Mouse (Mus musculus) embryonic fibroblast, embryonic 13.5 days (primary cell): Measurements from ENCODE around the gene H2-M9. TPM values are rescaled to one million over a fixed set of nuclear protein-coding genes. Genes with fewer than 3 reads are reported as not detected.

Source experiments
- H3K27ac ChIP-seq: 2 replicates; pipeline ENCODE4 v1.5.1; 2012; ENCODE audit warnings: low read length, control low read depth, inconsistent platforms; ENCODE audit not compliant: insufficient read depth
- H3K4me1 ChIP-seq: 2 replicates; pipeline ENCODE4 v1.6.1; 2011; ENCODE audit warnings: low read length; ENCODE audit not compliant: control insufficient read depth, insufficient read depth
- H3K4me3 ChIP-seq: 2 replicates; pipeline ENCODE4 v1.5.1; 2011; ENCODE audit warnings: mild to moderate bottlenecking, control low read depth, low read length; ENCODE audit not compliant: insufficient read depth
- CTCF ChIP-seq: IDR thresholded peaks from 2 replicates; pipeline ENCODE4 v1.5.1; 2011; ENCODE audit warnings: mild to moderate bottlenecking, control low read depth, low read length, moderate library complexity, borderline replicate concordance; ENCODE audit not compliant: insufficient read depth
- POLR2A ChIP-seq: IDR thresholded peaks from 2 replicates; pipeline ENCODE4 v1.6.1; 2011; ENCODE audit warnings: low read depth, mild to moderate bottlenecking, control low read depth, low read length, moderate library complexity
- polyA plus RNA-seq: library from polyadenylated mRNA; stranded (reverse); fragments of >200 nt; gene quantifications from 2 replicates; pipeline ENCODE4 v1.2.4, GENCODE M21; 2011; ENCODE audit warnings: low read depth; ENCODE audit not compliant: missing spikeins, insufficient read length

Gene H2-M9
- polyA plus RNA-seq: 0.97 and 2.9 TPM in 2 replicates

DNA sequence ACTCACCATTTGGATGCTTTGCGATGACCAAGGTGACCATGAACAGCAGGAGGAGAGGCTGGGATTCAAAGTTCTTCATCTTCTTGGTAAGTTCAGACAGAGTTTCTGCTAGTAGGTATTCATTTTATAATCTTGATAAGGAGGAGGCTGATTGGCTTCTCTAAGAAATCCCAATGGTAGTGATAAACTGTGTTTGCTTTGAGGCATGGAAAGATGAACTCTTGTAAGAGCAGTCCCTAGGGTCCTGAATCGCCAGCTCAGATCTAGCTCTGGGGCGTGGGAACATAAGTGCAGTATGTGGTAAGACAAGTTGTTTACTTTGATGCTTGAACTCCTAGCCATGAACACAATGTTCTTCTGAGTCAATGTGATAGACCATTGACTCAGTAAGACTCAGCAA lies at the start of gene H2-M9:
Gene H2-M9, minus strand, starts transcription at position 101 of the 400 bp plus-strand sequence.
- no peak within 1 kb of the TSS for H3K4me3 ChIP-seq
- H3K4me1 ChIP-seq: no peaks in the 10 kb centered on the region
- TF ChIP-seq POLR2A (no peak), CTCF (no peak)
- H3K27ac ChIP-seq: no peak within 1 kb of the TSS

DNA sequence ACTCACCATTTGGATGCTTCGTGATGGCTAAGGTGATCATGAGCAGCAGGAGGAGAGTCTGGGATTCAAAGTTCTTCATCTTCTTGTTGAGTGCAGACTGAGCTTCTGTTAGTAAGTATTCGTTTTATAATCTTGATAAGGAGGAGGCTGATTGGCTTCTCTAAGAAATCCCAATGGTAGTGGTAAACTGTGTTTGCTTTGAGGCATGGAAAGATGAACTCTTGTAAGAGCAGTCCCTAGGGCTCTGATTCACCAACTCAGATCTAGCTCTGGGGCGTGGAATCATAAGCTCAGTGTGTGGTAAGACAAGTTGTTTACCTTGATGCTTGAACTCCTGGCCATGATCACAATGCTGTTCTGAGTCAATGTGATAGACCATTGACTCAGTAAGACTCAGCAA lies 29.7 kb upstream of the H2-M9 start, which contains the start of gene H2-M1:
Gene H2-M1, minus strand, starts transcription at position 101 of the 400 bp plus-strand sequence.
- no peaks in the 10 kb centered on the region for H3K4me1 ChIP-seq
- H3K27ac ChIP-seq: no peak within 1 kb of the TSS
- no peak for TF ChIP-seq CTCF
- no peak for TF ChIP-seq POLR2A
- H3K4me3 ChIP-seq: no peak within 1 kb of the TSS

Other genes starting within 250 kb of the H2-M9 start
- not detected in 2 replicates for gene H2-M10.4, start 180.3 kb downstream of the H2-M9 start, polyA plus RNA-seq
- not detected in 2 replicates for gene H2-M11, start 95.6 kb downstream of the H2-M9 start, polyA plus RNA-seq
- gene H2-M1, start 29.6 kb upstream of the H2-M9 start, polyA plus RNA-seq: not detected in 2 replicates
- not detected in 2 replicates for gene H2-M10.5, start 130.2 kb upstream of the H2-M9 start, polyA plus RNA-seq
- gene H2-M10.6, start 169.5 kb upstream of the H2-M9 start, polyA plus RNA-seq: not detected in 2 replicates
- gene Trim26, start 194.5 kb upstream of the H2-M9 start, polyA plus RNA-seq: 46.6 and 49.5 TPM in 2 replicates
- gene Trim15, start 224.5 kb upstream of the H2-M9 start, polyA plus RNA-seq: not detected in 2 replicates
- not detected in 2 replicates for gene Trim10, start 226.9 kb upstream of the H2-M9 start, polyA plus RNA-seq
- not detected in 2 replicates for gene Trim40, start 247.5 kb upstream of the H2-M9 start, polyA plus RNA-seq